Mouse (Mus musculus): ENCODE measurements around the gene Scp2.

DNA sequence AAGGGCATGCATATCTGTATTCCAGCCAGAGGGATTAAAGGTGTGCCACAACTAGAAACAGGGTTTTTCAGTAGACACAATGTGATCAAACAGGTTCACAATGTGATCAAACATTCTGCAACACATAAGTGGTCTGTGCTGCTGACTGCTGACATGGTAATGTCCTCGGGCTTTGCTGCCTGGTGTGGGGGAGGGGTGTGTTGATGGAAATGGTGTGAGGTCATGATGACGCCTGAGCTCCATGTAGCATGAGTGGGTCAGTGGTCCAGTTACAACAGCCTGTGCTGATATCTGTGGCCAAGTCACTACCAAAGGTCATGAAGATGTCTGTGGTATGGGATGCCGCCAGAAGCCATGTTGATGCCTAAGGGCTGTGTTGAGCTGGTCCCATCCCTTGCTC is 14.3 kb downstream of the Scp2 start:
- no peak for TF ChIP-seq CTCF (IDR thresholded peaks at IDR 0.05; ENCODE audit: low read depth, low read length)
- TF ChIP-seq POLR2A (IDR thresholded peaks at IDR 0.05; ENCODE audit: extremely low read depth, insufficient read depth, low read length), result no peak
